Mouse (Mus musculus) forebrain, postnatal 0 days (tissue): ENCODE results near the gene Pold4. TPM values are rescaled to one million over a fixed set of nuclear protein-coding genes. Genes with fewer than 3 reads are reported as not detected.

ENCODE experiments used
- ATAC-seq: fragments of 200-750 bp; cut with Nextera tagmentation; 2 replicates; pipeline ENCODE4 v1.8.0; 2017; ENCODE audit warnings: mild to moderate bottlenecking, moderate library complexity
- DNase-seq: peaks from one replicate; pipeline ENCODE4 v3.0.0-alpha.2; 2015
- H3K27ac ChIP-seq: fragments of 300-500 bp; sonication (generic); 2 replicates; pipeline ENCODE4 v1.5.1; 2014; ENCODE audit warnings: low read depth, mild to moderate bottlenecking, antibody characterized with exemption, low read length, moderate library complexity, mixed read lengths
- H3K27me3 ChIP-seq: fragments of 300-500 bp; sonication (generic); 2 replicates; pipeline ENCODE4 v1.6.1; 2014; ENCODE audit warnings: mild to moderate bottlenecking, low read length, mixed read lengths; ENCODE audit not compliant: insufficient read depth
- H3K36me3 ChIP-seq: fragments of 300-500 bp; sonication (generic); 2 replicates; pipeline ENCODE4 v1.6.1; 2014; ENCODE audit warnings: mild to moderate bottlenecking, moderate library complexity; ENCODE audit not compliant: insufficient read depth
- H3K4me1 ChIP-seq: fragments of 300-500 bp; sonication (generic); 2 replicates; pipeline ENCODE4 v1.6.1; 2014; ENCODE audit warnings: antibody characterized with exemption; ENCODE audit not compliant: insufficient read depth
- H3K4me2 ChIP-seq: fragments of 300-500 bp; sonication (generic); 2 replicates; pipeline ENCODE4 v1.6.1; 2014; ENCODE audit warnings: low read depth, mild to moderate bottlenecking, moderate library complexity
- H3K4me3 ChIP-seq: fragments of 300-500 bp; sonication (generic); 2 replicates; pipeline ENCODE4 v1.5.1; 2014; ENCODE audit warnings: low read depth, low read length, mixed read lengths
- H3K9ac ChIP-seq: fragments of 300-500 bp; sonication (generic); 2 replicates; pipeline ENCODE4 v1.6.1; 2014; ENCODE audit warnings: mild to moderate bottlenecking
- H3K9me3 ChIP-seq: fragments of 300-500 bp; sonication (generic); 2 replicates; pipeline ENCODE4 v1.6.1; 2016; ENCODE audit warnings: low read length
- CTCF ChIP-seq: sonication (generic); IDR thresholded peaks from 2 replicates; pipeline ENCODE4 v1.5.1; 2016; ENCODE audit warnings: antibody characterized with exemption, control low read depth, low read depth
- WGBS: fragments of 180-500 bp; shearing (Covaris S2); extraction: QIAGEN DNeasy Blood & Tissue Kit; methylation state at CpG from one replicate; pipeline ENCODE4 v1.1.7; 2014; 5-methylcytosine and 5-hydroxymethylcytosine counted together
- polyA plus RNA-seq: library from polyadenylated mRNA; unstranded; fragments of >200 nt; fragmentation: Nextera tagmentation; extraction: Ambion mirVana; gene quantifications from 2 replicates; pipeline ENCODE4 v1.2.1, GENCODE M21; 2015
- total RNA-seq: library from RNA; depleted of rRNA; stranded (reverse); fragments of >200 nt; gene quantifications from 2 replicates; pipeline ENCODE4 v1.2.3, GENCODE M21; 2014

Gene Pold4
- total and polyA plus RNA-seq, 2 experiments from 2014 or later: 21.2 to 21.8 TPM

GRCm38 (mm10) chr19:4191528-4192250, 40.0 kb upstream of the Pold4 start, which contains the start of gene Ppp1ca:
TSS of gene Ppp1ca (plus strand) at chr19:4192065.
- peak; percentile 81 for TF ChIP-seq CTCF
- peak; percentile 93 for ATAC-seq
- no peaks in the 10 kb centered on the region for H3K27me3 ChIP-seq
- H3K4me3 ChIP-seq: peak within 1 kb of the TSS; percentile 95
- DNase-seq: peak; percentile 93
- H3K9ac ChIP-seq: peak within 1 kb of the TSS; percentile 95
- H3K27ac ChIP-seq: peak within 1 kb of the TSS; percentile 94
- H3K4me2 ChIP-seq: peak within 1 kb of the TSS; percentile 88
- peaks cover 11% of the 10 kb centered on the region; the same call in 1 of the 2 replicates for H3K4me1 ChIP-seq
- H3K9me3 ChIP-seq: no peaks in the 10 kb centered on the region
- peaks cover 34% of the 10 kb centered on the region for H3K36me3 ChIP-seq
- WGBS: 5% methylated on average over 42 of the region's 47 CpGs

GRCm38 (mm10) chr19:4192251-4192985, 39.3 kb upstream of the Pold4 start:
- Histone ChIP-seq H3K9me3 (no peaks in the 10 kb centered on the region), H3K27ac (peak overlapping the region; percentile 94), H3K36me3 (peaks cover 42% of the 10 kb centered on the region), H3K4me1 (peaks cover 11% of the 10 kb centered on the region; the same call in 1 of the 2 replicates), H3K4me2 (peak overlapping the region; percentile 88), H3K4me3 (peak overlapping the region; percentile 95), H3K9ac (peak overlapping the region; percentile 95), H3K27me3 (no peaks in the 10 kb centered on the region)
- 1% methylated on average over 45 of the region's 52 CpGs for WGBS
- no peak for TF ChIP-seq CTCF
- DNase-seq (peak; percentile 49), ATAC-seq (peak; percentile 64)

- Histone ChIP-seq H3K27ac (peak overlapping the region; percentile 94; the same call in 1 of the 2 replicates), H3K9me3 (no peaks in the 10 kb centered on the region), H3K4me3 (peak overlapping the region; percentile 95), H3K27me3 (no peaks in the 10 kb centered on the region), H3K36me3 (peaks cover 49% of the 10 kb centered on the region), H3K4me1 (peaks cover 11% of the 10 kb centered on the region; the same call in 1 of the 2 replicates), H3K4me2 (peak overlapping the region; percentile 88), H3K9ac (peak overlapping the region; percentile 95)
- DNase-seq (no peak), ATAC-seq (no peak)
- WGBS: 47% methylated on average over 6 of the region's 6 CpGs
- TF ChIP-seq CTCF: no peak
Measured at GRCm38 (mm10) chr19:4193129-4193528, 38.6 kb upstream of the Pold4 start.

DNA sequence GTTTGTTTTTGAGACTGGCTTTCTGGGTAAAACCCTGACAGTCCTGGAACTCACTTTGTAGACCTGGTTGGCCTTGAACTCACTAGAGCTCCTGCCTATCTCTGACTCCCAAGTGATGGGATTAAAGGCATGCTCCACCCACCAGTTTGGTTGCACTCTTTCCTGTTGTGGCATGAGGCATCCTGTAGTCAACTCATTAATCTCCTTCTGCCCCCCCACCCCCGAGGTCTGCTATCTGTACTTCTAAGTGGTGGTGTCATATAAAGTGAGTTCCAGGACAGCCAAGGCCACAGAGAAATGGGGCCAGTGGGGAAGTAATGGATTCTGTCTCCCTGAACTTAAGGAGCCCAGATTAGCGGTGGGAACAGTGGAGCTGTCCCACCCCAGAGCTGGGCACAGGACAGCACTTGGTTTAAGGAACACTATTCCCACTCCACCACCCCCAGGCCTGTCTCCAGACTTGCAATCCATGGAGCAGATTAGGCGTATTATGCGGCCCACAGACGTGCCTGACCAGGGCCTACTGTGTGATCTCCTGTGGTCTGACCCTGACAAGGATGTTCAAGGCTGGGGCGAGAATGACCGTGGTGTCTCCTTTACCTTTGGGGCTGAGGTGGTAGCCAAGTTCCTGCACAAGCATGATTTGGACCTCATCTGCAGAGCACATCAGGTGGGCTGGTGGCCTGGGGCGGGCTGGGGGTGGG, 37.5 kb upstream of the Pold4 start:
- 89% methylated on average over 8 of the region's 8 CpGs for WGBS
- Histone ChIP-seq H3K9me3 (no peaks in the 10 kb centered on the region), H3K9ac (no peak overlapping the region), H3K36me3 (peaks cover 50% of the 10 kb centered on the region), H3K4me1 (peaks cover 11% of the 10 kb centered on the region; the same call in 1 of the 2 replicates), H3K27ac (no peak overlapping the region), H3K27me3 (no peaks in the 10 kb centered on the region), H3K4me3 (no peak overlapping the region), H3K4me2 (no peak overlapping the region)
- no peak for ATAC-seq
- no peak for DNase-seq
- TF ChIP-seq CTCF: no peak

- Histone ChIP-seq H3K9ac (no peak overlapping the region), H3K4me2 (no peak overlapping the region), H3K9me3 (no peaks in the 10 kb centered on the region), H3K4me3 (no peak overlapping the region), H3K27me3 (no peaks in the 10 kb centered on the region), H3K27ac (no peak overlapping the region), H3K4me1 (peaks cover 11% of the 10 kb centered on the region; the same call in 1 of the 2 replicates), H3K36me3 (peaks cover 50% of the 10 kb centered on the region)
- WGBS: 66% methylated on average over 12 of the region's 12 CpGs
- no peak for TF ChIP-seq CTCF
- no peak for DNase-seq
- ATAC-seq: no peak
Measured at GRCm38 (mm10) chr19:4194776-4195650, 36.7 kb upstream of the Pold4 start.

DNA sequence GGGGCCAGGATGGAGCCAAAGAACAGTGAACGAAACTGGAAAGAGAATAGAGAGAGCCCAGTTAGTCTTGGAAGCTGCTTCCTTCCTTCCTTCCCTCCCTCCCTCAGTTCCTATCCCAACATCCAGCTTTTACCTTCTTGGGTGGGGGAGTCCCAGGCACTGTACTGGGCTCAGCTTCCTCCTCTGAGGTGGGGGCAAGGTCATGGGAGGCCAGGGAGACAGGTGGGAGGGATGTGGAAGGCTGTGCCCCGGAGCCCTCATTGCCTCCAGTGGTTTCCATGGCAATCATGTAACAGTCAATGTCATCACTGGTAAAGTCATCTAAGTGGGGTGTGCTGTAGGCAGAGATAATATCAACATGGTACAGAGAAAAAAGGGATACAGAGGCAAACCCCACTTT, 35.7 kb upstream of the Pold4 start:
- H3K27me3 ChIP-seq: no peaks in the 10 kb centered on the region
- no peaks in the 10 kb centered on the region for H3K9me3 ChIP-seq
- H3K36me3 ChIP-seq: peaks cover 50% of the 10 kb centered on the region
- 0 out of 2 replicates have a peak overlapping the region, but pooled peaks have one; percentile 21 for H3K27ac ChIP-seq
- H3K4me3 ChIP-seq: no peak overlapping the region
- ATAC-seq (no peak), DNase-seq (no peak)
- WGBS: 64% methylated on average over 2 of the region's 2 CpGs
- no peak overlapping the region for H3K9ac ChIP-seq
- H3K4me2 ChIP-seq: no peak overlapping the region
- no peak for TF ChIP-seq CTCF
- H3K4me1 ChIP-seq: peaks cover 17% of the 10 kb centered on the region; the same call in 1 of the 2 replicates
